Mouse (Mus musculus): ENCODE data around the gene Nepn. TPM values are rescaled to one million over a fixed set of nuclear protein-coding genes. Genes with fewer than 3 reads are reported as not detected.
"Not testable (repeated sequence)": the region's sequence is repeated elsewhere in the genome, so short reads cannot be mapped to it uniquely, and the experiment has no call there.

Nepn gene
- total RNA-seq (2015; ENCODE audit: low replicate concordance), result not detected in 2 replicates
- total RNA-seq (2017; ENCODE audit: low replicate concordance), result not detected in 2 replicates

DNA sequence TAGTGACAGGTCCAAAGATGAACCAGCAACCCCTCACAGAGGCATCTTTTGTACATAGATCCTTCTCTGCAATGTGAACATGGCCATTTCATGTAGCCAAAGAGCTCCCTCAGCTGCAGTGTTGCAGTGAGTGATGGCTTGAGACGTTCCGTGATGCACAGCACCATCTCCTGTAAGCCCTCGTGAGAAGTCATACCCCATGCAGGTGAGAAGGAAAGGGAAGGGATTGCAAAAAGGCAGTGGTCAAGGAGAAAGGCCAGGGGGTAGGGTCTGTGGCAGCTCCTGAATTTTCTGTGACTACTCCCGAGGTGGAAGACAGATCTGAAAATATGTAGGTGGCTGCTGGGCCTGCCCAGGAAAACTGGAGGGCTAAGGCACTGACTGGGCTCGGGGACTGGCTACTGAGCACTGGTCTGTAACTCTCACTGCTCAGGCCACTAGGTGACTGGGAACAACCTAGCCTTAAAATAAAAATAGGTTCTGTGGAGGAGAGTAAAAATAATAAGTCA, at the start of gene Nepn:
TSS of gene Nepn (plus strand) at position 51 of the 509 bp plus-strand sequence.
- ATAC-seq (replicated peaks; ENCODE audit: low FRiP score, poor library complexity, severe bottlenecking), result no peak

DNA sequence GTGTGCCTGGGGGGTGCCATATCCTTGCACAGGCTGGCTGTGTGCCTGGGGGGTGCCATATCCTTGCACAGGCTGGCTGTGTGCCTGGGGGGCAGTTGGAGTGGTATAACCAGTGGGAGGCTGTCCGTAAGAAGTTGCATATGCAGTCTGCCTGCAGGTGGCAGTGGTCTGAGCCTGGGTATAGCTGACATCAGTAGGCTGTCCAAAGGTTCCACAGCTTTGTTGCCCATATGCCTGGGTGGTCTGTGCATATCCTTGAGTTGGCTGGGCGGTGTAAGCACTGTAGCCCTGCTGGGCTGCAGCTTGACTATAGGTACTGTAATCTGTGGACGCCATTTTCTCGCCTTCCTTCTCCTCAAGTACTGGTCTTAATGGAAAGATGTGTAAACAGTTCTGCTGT, 45.4 kb upstream of the Nepn start:
- not testable (repeated sequence) for ATAC-seq (replicated peaks; ENCODE audit: low FRiP score, poor library complexity, severe bottlenecking)

DNA sequence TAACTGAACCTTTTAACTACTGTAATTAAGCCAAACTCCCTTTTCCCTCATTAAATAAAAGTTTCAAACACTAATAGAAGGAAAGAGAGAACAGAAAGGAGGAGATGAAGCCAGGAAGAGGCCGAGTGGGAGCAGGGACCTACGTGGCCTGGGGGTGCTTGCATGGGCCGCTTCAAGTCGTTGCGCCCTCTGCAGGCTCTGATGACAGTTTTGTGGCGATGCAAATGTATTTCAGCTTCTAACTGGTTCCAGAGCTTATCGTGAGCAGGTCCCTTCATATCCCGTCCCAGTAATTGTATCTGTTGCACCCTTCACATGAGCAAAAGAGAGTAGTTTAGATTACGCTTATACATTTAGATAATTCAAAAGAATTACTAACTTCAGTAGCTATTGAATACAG, 35.6 kb upstream of the Nepn start:
- ATAC-seq (replicated peaks; ENCODE audit: low FRiP score, poor library complexity, severe bottlenecking), result no peak

DNA sequence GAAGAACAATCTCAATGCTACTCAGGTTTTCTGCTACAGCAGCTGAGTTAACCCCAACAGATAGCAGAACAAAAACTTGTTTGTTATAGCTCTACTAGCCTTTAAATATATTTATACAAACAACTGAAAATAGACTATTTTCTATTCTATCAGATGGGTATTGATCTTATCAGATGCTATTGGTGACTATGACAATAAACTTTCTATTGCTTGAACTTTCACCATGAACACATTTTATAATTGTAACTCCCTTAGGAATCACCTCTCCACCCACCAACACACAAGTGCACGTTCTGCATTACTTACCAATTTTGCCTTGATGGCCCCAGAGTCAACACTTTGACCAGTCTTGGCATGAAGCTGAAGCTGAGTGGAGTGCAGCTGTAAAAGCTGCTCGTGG, 30.3 kb upstream of the Nepn start, which contains the start of gene Gm26741:
TSS of gene Gm26741 (plus strand) at position 301 of the 400 bp plus-strand sequence.
- ATAC-seq (replicated peaks; ENCODE audit: low FRiP score, poor library complexity, severe bottlenecking), result no peak

DNA sequence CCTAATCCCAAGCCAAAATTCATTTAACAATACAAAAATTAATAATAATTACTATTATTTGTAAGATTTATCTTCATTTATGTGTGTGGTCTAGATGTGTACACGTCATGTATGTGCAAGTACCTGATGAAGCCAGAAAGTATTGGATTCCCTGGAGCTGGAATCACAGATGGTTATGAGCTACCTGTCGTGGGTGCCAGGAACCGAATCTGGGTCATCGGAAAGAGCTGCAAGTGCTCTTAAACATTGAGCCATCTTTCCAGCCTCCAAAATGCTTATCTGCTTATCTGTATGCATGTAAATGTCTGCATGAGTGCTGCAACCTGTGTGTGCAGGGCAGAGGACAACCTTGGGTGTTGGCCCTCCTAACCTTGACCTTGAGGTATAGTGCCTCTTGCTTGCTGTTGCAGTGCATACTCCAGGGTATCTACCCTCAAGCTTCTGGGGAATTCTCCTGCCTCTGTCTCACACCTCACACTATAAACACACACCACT, 28.5 kb upstream of the Nepn start:
- no peak for ATAC-seq (replicated peaks; ENCODE audit: low FRiP score, poor library complexity, severe bottlenecking)

DNA sequence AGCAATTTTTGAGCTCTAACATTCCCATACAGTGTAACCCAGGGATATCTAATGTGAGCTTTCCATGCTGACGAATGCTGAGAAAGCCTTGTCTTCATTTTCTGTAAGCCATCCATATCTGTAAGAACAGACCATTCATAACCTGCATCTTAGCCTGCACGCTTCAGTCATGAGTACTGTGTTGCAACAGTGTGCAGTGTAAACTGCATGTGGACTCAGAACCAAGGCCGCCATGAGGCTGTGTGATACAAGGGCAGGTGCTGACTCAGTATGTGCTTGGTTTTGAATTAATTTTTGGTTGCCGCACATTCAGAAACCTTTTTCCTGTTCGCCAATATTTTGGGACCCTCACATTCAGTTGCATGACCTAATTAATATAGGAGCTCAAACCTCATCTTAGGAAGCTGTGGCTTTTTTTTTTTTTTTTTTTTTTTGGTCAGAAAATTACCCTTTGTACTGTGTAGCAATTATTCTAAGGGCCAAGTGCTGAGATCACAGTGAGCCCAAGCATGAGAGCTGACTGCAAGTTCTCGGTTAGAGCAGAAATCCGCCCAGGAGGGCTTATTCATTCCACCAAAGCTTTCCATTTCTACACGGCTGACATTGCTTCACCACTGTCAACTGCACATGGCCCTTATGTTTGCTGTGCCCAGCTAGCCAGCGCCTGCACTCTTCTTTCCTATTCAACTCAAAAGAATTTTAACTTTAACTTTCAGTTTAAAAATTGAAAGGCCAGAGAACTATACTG, 27.7 kb upstream of the Nepn start:
- ATAC-seq (replicated peaks; ENCODE audit: low FRiP score, poor library complexity, severe bottlenecking), result no peak

DNA sequence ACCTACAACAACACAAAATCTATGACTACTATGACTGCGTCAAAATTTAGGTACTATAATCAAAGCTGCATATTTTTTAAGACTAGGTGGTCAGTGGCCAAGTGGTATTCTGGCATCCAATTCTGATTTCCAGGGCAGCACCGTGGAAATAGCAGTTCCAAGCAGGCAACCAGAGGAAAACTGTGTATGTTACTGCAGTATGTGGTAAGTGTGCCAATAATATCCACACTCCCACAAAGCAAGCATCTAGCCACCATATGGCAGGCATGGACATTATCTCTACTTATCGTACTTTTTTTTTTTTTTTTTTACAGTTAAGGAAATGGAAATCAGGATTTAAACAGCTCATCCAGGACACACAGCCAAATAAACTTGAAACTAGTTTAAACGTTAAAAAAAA, 20.4 kb upstream of the Nepn start:
- no peak for ATAC-seq (replicated peaks; ENCODE audit: low FRiP score, poor library complexity, severe bottlenecking)

DNA sequence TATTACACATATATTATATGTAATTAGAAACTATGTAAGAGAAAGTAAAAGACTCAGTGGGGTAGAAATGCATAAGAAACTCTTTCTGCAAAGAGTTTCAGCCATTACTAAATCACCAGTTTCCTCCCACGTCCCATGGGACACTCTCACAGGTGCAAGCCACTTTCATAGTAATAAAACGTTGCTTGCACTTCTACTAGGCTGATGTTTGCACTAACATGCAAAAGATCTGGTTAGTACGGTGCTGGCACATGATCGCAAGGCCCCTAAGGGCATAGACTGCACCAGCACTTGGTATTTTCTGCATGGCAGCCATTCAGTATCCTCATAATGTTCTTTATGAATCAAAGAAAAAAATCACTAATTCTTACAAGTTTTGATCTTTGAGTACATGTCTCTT, 14.9 kb upstream of the Nepn start:
- no peak for ATAC-seq (replicated peaks; ENCODE audit: low FRiP score, poor library complexity, severe bottlenecking)

DNA sequence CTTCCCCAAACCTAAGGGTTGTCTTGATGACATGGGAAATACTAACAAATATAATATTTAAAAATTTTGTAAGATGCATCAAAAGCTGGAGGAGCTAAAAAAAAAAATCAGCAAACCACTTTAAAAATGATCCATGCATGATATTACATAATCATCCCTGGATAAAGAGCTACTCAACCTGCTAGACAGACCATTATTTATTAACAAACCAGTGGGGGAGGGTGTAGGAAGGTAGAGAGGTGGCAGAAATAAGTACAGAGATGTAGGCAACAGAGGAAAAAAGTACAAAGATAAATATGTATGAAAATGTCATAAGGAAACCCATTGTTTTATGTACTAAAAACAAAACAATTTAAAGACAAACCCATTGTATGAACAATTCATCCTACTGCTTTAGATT, 14.1 kb upstream of the Nepn start:
- no peak for ATAC-seq (replicated peaks; ENCODE audit: low FRiP score, poor library complexity, severe bottlenecking)

DNA sequence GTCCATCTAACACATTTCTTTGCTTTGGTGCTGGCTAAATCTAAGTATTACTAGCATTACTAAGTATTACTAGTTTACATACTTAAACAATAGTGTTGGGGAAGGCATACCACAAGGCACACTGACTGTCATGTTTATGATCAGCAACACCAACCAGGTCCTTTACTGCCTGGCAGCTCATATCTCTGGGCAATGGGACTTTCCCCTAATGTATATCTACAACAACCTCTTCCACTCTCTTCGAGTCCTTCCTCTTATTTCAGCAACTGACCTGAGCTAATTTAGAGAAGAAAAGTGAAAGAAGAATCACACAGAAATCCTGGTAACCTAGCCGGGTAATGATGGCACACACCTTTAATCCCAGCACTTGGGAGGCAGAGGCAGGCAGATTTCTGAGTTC, 12.3 kb upstream of the Nepn start:
- no peak for ATAC-seq (replicated peaks; ENCODE audit: low FRiP score, poor library complexity, severe bottlenecking)

DNA sequence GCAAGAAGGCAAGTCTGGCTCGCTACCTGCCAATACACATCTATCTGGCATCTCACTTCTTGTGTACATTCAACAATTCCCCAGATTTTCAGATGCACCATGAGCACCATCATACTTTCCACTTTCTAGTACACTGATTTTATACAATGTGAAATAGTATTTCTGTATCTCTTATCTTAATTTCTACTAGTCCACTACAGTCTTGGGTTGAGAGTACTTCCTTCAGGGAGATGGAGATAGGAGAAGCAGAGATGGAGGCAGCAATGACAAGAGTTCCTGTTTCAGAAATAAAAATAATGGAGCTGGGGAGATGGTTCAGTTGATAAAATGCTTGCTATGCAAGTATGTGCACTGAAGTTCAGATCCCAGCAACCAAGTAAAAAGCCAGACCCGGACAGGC, 11.0 kb upstream of the Nepn start:
- no peak for ATAC-seq (replicated peaks; ENCODE audit: low FRiP score, poor library complexity, severe bottlenecking)

DNA sequence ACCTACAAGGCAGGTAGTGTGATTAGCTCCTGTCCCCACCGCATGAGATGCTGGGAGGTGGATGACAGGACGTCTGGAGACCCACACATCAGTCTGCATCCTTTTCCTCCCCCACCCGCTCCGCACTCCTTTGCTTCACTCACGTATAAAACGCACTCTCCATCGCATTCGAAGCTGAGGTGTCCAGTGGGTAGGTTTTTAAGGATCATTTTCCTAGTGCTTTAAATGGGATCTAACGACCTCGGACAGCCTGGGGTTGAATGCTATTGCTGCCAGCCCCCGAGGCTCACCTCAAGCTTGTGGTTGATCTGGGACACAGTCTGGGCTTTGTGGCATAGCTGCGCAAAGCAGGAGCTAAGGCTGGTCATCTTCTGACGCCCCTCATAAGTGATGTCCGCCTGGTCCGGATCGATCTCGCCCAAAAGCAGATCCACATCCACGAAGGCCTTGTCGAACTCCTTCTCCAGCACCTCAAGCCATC, 7.4 kb upstream of the Nepn start:
- ATAC-seq (replicated peaks; ENCODE audit: low FRiP score, poor library complexity, severe bottlenecking), result peak; percentile 26

DNA sequence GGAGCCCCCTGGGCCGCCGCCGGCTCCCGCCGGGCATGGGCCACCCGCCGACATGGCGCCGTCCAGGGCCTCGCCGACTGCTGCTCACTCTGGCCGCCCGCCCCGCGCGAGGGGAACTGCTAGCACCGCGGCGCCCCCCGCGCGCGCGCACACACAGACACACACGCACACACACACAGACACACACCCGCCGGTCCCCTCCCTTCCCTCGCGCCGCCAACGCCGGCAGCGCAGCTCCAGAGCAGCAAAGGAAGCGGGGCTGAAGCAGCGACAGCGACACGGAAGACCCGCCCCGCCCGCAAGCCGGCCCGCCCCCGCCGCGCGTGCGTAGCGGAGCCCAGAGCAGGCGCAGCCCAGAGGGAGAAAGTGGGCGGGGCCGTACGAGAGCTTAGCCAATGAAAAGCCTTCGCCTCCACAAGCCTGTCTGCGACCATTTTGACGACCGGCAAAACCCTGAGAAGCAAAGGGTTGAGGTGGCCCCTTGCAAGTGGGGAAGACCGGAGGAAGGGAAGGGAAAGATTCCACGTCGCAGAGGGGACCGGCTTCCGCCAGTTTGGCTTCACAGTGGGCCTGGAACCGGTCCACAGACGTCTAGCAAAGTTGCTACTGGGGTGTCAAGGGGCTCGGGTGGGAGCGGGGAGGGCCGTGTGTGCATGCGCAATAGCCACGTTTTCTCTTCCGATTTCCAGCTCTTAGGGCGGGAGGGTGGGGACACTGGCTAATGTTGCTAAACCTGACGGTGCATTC, 6.8 kb upstream of the Nepn start, which contains the start of gene Gopc:
TSS of gene Gopc (minus strand) at position 280 of the 747 bp plus-strand sequence.
- peak; percentile 98 for ATAC-seq (replicated peaks; ENCODE audit: low FRiP score, poor library complexity, severe bottlenecking)

DNA sequence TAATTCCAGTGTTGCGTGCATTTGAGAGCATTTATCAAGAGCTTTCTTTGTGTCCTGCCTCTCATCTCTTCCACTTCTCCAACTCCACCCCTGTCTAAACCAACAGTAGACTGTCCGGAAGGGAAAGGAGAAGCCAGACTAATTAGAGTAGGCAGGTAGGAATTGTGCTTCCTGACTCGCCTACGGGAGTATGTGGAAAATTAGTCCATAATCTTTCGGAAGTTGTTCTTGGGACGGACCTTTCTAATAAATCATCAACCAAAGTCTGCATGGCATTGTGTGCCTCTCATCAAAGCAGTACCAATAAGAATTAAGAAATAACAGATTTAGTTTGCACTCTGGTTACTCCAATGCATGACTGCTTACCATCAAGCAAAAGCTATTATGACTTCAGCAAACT, 5.8 kb upstream of the Nepn start:
- no peak for ATAC-seq (replicated peaks; ENCODE audit: low FRiP score, poor library complexity, severe bottlenecking)

DNA sequence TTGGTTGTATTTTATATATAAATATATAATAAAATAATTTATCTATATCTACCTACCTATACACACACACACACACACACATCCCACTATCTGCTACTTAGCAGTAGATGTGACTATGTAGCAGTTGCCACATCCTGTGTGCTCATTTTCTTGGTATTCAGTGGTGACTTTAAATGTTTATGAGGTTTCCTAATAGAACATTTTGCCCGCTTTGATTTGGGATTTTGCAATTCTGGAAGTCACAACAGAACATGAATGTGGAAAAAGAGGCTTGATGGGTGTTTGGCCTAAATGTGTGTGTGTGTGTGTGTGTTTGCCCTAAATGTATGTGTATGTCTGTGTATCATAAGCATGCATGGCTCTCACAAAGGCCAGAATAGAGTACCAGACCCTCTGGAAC, 5.2 kb upstream of the Nepn start:
- ATAC-seq (replicated peaks; ENCODE audit: low FRiP score, poor library complexity, severe bottlenecking), result no peak

DNA sequence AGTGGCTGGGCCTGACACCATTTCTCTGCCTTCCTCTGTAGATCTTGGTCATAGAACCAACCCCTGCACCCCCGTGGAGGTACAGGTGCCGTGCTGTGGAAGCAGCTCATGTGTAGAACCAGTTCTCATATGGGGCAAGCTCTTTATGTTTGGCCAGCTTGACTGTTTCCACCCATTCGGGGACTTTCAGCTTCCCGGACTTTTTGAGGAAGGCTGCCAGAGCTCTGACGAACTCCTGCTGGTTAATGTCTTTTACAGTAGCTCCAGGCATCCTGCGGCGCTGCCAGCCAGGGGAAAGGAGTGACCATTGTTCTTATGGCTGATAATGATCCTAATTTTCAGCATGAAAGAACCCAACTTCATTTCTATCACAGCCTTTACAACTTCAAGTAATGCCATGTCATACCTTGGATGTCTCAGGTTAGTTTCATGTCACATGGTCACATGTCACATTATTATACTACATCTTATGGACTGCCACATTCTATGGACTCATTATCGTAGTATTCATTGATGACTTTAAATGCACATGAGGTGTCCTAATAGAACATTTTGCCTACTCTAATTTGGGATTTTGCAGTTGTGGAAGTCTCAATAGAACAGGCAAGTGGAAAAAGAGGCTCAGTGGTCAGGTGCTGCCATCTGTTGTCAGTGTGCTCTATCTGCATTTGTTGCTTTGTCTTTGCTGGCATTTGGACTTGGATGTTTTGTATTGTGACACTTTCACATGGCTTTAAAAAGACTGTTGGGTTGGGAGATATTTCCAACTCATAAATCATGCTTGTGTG, 3.8 kb upstream of the Nepn start:
- no peak for ATAC-seq (replicated peaks; ENCODE audit: low FRiP score, poor library complexity, severe bottlenecking)

DNA sequence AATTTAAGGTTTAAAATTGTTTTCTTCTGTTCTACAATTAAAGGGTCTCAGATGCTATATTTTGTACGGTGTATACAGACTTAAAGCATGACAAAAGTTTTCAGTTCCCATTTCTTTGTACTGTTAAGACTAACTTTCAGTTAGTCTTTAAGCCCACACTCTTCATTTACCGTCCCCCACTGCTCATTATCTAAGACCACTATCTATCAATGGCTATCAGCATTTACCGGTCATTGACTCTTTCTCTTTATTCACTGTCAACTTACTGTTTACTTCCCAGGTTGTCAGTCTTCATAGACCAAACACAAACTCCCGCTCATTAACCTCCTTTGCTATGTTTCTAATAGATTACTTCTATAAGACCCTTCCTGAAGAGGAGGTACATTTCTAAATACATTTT, 1.6 kb upstream of the Nepn start:
- ATAC-seq (replicated peaks; ENCODE audit: low FRiP score, poor library complexity, severe bottlenecking), result no peak

DNA sequence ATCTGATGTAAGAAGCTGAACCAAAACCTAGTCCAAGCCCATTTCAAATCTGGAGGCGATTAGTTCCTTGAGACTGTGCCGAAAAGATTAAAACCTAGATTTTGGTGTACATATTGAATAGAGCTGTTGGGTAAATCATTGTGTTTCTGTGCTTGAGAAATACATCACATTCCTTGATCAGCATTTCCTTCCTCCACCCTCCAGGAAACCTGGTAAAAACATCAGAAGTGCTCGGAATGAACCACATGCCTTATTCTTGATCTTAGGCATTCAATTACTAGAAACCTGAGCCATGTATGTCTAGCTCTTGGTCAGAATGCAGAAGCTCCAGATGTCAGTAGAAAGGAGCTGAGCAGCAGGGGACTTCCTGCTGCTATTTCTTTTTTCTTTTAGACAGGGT, 666 bp downstream of the Nepn start:
- no peak for ATAC-seq (replicated peaks; ENCODE audit: low FRiP score, poor library complexity, severe bottlenecking)

DNA sequence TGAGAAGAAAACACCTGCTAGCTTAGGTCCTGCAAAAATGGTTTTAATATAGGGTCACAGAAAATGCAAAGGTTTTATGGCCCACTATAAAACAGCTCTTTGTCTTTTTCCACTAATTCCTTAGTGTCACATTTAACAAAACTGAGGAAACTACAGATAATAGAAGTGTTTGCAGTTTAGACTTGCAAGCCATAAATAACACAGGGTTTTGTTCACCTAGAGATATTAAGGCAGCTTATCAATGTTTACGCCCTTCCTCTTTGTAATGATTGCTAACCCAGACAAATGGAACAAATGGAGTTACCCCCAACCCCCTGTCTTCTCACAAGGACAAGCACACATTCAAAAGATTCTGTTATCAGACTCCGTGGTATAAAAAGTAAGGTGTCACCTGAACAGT, 2.4 kb downstream of the Nepn start:
- ATAC-seq (replicated peaks; ENCODE audit: low FRiP score, poor library complexity, severe bottlenecking), result no peak

DNA sequence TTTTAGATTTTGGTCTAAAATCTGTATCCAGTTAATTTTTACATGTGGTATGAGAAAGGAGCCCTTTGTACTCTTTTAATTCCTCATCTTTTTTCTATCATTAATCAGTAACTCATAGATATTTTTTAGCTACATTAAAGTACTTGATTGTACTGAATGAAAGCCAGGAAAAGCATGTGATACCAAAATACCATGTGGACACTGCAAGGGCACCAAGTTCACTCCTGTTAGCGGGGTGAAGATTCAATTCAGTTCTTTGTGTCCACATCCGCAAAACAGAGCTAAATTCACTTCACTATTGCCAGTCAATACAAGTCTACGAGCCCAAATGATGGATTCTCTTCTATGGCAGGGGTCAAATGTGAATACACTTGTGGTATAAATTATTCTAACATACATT, 7.9 kb downstream of the Nepn start:
- ATAC-seq (replicated peaks; ENCODE audit: low FRiP score, poor library complexity, severe bottlenecking), result no peak
